Mouse (Mus musculus): Measurements from ENCODE around the gene Casc3. TPM values are rescaled to one million over a fixed set of nuclear protein-coding genes. Genes with fewer than 3 reads are reported as not detected.

Casc3 gene
- polyA plus RNA-seq, 1 experiment, result 22.0 TPM

DNA sequence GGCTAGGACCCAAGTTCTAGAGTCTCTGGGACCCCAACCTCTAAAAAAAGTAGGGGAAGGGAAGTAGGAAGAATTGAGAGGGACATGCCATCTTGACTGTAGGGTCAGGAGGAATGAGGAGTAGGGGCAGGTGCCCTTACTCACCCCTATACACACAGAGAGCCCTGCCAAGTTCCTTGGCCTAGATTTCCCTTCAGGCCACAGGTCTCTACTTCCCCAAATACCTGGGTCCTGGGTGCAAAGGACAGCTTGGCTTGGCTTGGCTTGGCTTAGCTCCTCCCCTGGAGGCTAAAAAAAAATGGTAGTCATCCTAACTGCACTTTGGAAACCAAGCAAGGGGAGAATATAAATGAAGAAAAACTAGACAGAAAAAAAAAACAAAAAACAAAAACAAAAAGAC, 40.0 kb upstream of the Casc3 start:
- no peak overlapping the region for H3K27ac ChIP-seq (ENCODE audit: insufficient read depth, low read depth, low read length)
- no peak overlapping the region for H3K4me3 ChIP-seq (ENCODE audit: low read depth, low read length)
- no peaks in the 10 kb centered on the region for H3K27me3 ChIP-seq (ENCODE audit: control insufficient read depth, insufficient read depth, low read length)
- H3K36me3 ChIP-seq (ENCODE audit: control insufficient read depth, insufficient read depth, low read length), result peaks cover 67% of the 10 kb centered on the region
- TF ChIP-seq POLR2A (IDR thresholded peaks at IDR 0.05; ENCODE audit: low read depth, low read length) (no peak), CTCF (IDR thresholded peaks at IDR 0.05; ENCODE audit: extremely low read depth, insufficient read length, insufficient replicate concordance, low read depth, low read length) (no peak)
- peaks cover 11% of the 10 kb centered on the region for H3K4me1 ChIP-seq (ENCODE audit: control insufficient read depth, insufficient read depth, insufficient read length, low read length)

DNA sequence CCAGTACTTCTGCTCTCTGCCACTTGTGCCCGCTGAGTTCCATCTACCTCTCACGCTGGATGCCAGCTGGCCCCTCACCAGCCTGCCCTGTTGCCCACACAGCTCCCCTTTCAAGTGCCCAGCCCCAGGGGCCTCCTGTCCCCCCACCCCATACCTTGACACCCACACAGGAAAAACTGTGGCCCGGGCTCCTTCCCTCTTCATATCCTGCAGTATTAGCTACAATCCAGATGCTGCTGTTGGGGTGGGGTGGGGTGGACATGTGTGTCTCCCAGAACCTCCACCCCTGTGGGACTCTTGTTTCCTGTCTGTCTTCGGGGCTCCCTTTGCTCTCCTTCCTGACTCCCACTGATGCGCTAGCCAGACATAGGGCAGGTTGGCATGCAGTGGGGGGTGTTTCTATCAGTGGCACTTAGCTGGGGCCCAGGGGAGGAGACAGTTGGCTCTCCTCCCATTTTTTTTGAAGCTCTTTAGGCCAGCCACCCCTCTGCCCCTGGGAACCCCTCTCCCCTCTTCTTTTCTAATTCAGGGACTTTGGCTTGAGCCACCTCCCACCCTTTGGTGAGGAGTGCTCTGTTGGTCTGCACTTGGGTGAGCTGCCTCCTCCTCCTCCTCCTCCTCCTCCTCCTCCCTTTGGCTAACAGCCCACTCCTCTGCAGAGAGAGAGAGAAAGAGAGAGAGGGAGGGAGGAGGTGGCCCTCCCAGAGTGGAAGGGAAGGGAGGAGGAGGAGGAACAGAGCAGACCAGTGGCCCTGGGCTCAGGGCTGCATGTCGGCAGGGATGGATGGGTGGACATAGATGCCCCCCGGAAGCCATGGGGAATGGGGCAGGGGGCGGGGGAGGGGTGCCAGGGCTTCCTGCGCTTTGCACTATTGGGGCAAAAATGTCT, 39.0 kb upstream of the Casc3 start:
- TF ChIP-seq POLR2A (IDR thresholded peaks at IDR 0.05; ENCODE audit: low read depth, low read length), result no peak
- TF ChIP-seq CTCF (IDR thresholded peaks at IDR 0.05; ENCODE audit: extremely low read depth, insufficient read length, insufficient replicate concordance, low read depth, low read length), result no peak
- no peak overlapping the region for H3K27ac ChIP-seq (ENCODE audit: insufficient read depth, low read depth, low read length)
- peaks cover 73% of the 10 kb centered on the region for H3K36me3 ChIP-seq (ENCODE audit: control insufficient read depth, insufficient read depth, low read length)
- peaks cover 19% of the 10 kb centered on the region for H3K4me1 ChIP-seq (ENCODE audit: control insufficient read depth, insufficient read depth, insufficient read length, low read length)
- WGBS, result 56% methylated on average over 9 of the region's 9 CpGs
- H3K4me3 ChIP-seq (ENCODE audit: low read depth, low read length), result no peak overlapping the region
- no peaks in the 10 kb centered on the region for H3K27me3 ChIP-seq (ENCODE audit: control insufficient read depth, insufficient read depth, low read length)

DNA sequence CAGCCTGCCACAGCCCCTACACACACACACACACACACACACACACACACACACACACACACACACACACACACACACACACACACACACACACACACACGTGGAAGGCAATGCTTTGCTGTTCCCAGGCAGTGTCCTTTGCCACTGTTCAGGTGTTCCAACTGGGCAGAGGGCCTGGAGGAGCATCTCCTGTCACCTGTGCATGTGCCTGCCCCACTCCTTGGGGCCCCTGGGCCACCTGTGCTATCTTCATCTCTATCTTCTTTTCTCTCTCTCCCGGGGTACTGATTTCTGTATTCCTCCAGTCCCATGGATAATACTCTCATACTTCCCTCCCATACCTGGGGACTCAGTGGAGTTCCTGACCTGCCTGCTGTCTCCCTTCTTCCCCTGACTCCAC, 38.4 kb upstream of the Casc3 start:
- Histone ChIP-seq H3K36me3 (ENCODE audit: control insufficient read depth, insufficient read depth, low read length) (peaks cover 75% of the 10 kb centered on the region), H3K4me3 (ENCODE audit: low read depth, low read length) (no peak overlapping the region), H3K27me3 (ENCODE audit: control insufficient read depth, insufficient read depth, low read length) (no peaks in the 10 kb centered on the region), H3K4me1 (ENCODE audit: control insufficient read depth, insufficient read depth, insufficient read length, low read length) (peaks cover 20% of the 10 kb centered on the region), H3K27ac (ENCODE audit: insufficient read depth, low read depth, low read length) (no peak overlapping the region)
- WGBS, result 16% methylated on average over 2 of the region's 2 CpGs
- TF ChIP-seq CTCF (IDR thresholded peaks at IDR 0.05; ENCODE audit: extremely low read depth, insufficient read length, insufficient replicate concordance, low read depth, low read length), result no peak
- no peak for TF ChIP-seq POLR2A (IDR thresholded peaks at IDR 0.05; ENCODE audit: low read depth, low read length)

DNA sequence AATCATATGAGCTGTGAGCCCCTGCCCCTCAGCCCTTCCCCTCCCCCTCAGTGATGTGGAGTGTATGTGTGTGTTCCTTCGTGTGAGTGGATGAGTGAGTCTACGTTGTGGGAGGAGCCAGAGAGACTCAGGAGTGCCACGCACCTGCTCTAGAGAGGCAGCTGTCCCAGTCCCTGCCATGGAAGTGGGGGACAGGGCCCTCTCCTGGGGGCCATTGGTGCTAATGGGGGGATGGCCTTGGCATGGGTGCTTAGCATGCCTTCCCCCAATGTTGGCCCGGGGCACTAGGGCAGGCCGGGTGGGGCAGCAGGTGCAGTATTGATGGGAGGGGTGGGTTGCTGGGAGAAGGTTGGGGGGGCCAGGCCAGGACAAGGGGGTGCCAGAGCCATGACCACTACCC, 37.9 kb upstream of the Casc3 start:
- Histone ChIP-seq H3K27ac (ENCODE audit: insufficient read depth, low read depth, low read length) (no peak overlapping the region), H3K36me3 (ENCODE audit: control insufficient read depth, insufficient read depth, low read length) (peaks cover 75% of the 10 kb centered on the region), H3K4me3 (ENCODE audit: low read depth, low read length) (no peak overlapping the region), H3K4me1 (ENCODE audit: control insufficient read depth, insufficient read depth, insufficient read length, low read length) (peaks cover 20% of the 10 kb centered on the region), H3K27me3 (ENCODE audit: control insufficient read depth, insufficient read depth, low read length) (no peaks in the 10 kb centered on the region)
- TF ChIP-seq CTCF (IDR thresholded peaks at IDR 0.05; ENCODE audit: extremely low read depth, insufficient read length, insufficient replicate concordance, low read depth, low read length) (no peak), POLR2A (IDR thresholded peaks at IDR 0.05; ENCODE audit: low read depth, low read length) (no peak)
- WGBS, result 32% methylated on average over 5 of the region's 5 CpGs

DNA sequence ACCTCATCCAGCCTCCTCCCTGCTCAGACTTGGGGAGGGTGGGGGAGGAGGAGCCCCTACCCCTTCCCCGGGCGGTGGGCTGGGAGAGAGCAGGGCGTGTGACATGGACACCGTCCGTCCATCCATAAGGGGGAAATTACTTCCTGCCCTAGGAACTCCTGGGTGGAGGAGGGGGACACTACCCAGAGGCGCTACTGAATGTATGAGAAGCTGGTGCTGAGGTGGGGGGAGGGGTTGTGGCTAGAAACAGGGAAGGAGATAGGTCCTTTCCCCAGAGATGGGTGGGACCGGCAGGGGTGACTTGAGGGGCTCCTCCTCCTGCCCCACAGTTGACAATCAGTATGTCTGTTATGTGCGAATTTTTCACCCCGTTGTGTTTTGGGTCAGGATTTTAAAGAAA, 37.4 kb upstream of the Casc3 start:
- Histone ChIP-seq H3K36me3 (ENCODE audit: control insufficient read depth, insufficient read depth, low read length) (peaks cover 78% of the 10 kb centered on the region), H3K4me3 (ENCODE audit: low read depth, low read length) (no peak overlapping the region), H3K27me3 (ENCODE audit: control insufficient read depth, insufficient read depth, low read length) (no peaks in the 10 kb centered on the region), H3K4me1 (ENCODE audit: control insufficient read depth, insufficient read depth, insufficient read length, low read length) (peaks cover 20% of the 10 kb centered on the region), H3K27ac (ENCODE audit: insufficient read depth, low read depth, low read length) (no peak overlapping the region)
- 74% methylated on average over 9 of the region's 9 CpGs for WGBS
- TF ChIP-seq CTCF (IDR thresholded peaks at IDR 0.05; ENCODE audit: extremely low read depth, insufficient read length, insufficient replicate concordance, low read depth, low read length) (no peak), POLR2A (IDR thresholded peaks at IDR 0.05; ENCODE audit: low read depth, low read length) (peak; percentile 35; the same call in 1 of the 2 replicates)

DNA sequence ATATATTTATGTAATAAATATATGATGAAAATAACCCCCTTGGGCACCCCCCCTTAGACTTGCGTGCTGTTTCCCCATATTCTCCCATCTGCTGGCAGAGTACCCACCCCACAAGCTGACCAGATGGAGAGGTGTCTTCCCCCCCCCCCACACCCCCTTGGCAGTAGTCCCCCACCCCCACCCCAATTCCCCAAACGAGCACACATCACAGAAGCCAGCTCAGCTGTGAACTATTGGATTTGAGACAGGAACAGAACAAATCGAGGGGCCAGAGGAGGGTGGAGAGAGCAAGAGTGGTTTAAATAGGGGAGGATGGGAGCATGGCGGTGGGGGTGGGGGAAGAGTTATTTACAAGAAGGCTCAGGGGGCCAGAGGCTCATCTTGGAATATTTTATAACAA, 37.0 kb upstream of the Casc3 start:
- peaks cover 18% of the 10 kb centered on the region for H3K4me1 ChIP-seq (ENCODE audit: control insufficient read depth, insufficient read depth, insufficient read length, low read length)
- H3K36me3 ChIP-seq (ENCODE audit: control insufficient read depth, insufficient read depth, low read length), result peaks cover 79% of the 10 kb centered on the region
- H3K4me3 ChIP-seq (ENCODE audit: low read depth, low read length), result no peak overlapping the region
- H3K27me3 ChIP-seq (ENCODE audit: control insufficient read depth, insufficient read depth, low read length), result no peaks in the 10 kb centered on the region
- WGBS, result 58% methylated on average over 4 of the region's 4 CpGs
- no peak overlapping the region for H3K27ac ChIP-seq (ENCODE audit: insufficient read depth, low read depth, low read length)
- TF ChIP-seq CTCF (IDR thresholded peaks at IDR 0.05; ENCODE audit: extremely low read depth, insufficient read length, insufficient replicate concordance, low read depth, low read length) (no peak), POLR2A (IDR thresholded peaks at IDR 0.05; ENCODE audit: low read depth, low read length) (no peak)

DNA sequence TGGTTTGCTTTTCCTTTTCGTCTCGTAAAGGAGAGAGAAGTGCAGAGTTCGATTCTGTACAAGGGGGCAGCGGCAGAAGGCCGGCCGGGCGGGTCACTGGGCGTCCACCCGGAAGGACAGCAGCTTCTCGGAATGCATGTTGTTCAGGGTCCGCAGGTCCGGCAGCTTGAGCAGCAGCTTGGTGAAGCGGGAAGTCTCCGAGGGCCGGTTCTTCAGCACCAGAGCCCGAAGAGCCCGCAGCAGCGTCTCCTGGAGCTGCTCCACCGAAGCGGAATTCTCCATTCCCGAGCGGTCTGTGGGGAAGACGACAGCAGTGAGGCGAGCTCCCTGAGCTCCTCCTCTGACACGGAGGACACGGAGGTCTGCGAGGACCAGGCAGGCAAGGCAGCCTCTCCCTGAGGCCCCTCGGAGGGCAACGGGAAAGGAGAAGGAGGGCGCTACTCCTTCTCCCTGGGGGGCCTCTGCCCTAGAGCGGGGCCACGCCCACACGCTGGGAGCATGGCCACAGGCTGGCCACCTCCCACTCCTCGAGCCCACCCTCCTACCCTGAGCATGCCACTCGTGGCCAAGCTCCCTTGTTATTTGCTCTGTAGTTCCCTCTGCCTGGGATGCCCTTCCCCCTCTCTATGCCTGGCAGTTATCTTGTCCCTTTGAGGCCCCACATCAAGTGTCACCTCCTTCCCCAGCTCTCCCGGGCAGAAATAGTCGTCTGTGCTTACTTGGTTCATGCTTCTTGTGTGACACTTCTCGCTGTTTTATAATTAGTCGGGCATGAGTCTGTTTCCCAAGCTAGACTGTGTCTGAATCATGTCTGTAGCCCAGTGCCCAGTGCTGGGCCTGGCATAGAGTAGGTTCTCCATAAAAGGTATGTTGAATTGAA, 36.3 kb upstream of the Casc3 start:
- 68% methylated on average over 39 of the region's 39 CpGs for WGBS
- peaks cover 14% of the 10 kb centered on the region for H3K4me1 ChIP-seq (ENCODE audit: control insufficient read depth, insufficient read depth, insufficient read length, low read length)
- TF ChIP-seq POLR2A (IDR thresholded peaks at IDR 0.05; ENCODE audit: low read depth, low read length) (no peak; the same call in 1 of the 2 replicates), CTCF (IDR thresholded peaks at IDR 0.05; ENCODE audit: extremely low read depth, insufficient read length, insufficient replicate concordance, low read depth, low read length) (no peak)
- peaks cover 75% of the 10 kb centered on the region for H3K36me3 ChIP-seq (ENCODE audit: control insufficient read depth, insufficient read depth, low read length)
- H3K27ac ChIP-seq (ENCODE audit: insufficient read depth, low read depth, low read length), result no peak overlapping the region
- H3K27me3 ChIP-seq (ENCODE audit: control insufficient read depth, insufficient read depth, low read length), result no peaks in the 10 kb centered on the region
- no peak overlapping the region for H3K4me3 ChIP-seq (ENCODE audit: low read depth, low read length)

Data from small intestine, adult 2 months (tissue).